Mouse (Mus musculus): ENCODE data around the gene H2-M5.

- no peak for TF ChIP-seq CTCF (IDR thresholded peaks at IDR 0.05; ENCODE audit: control insufficient read depth, insufficient read depth, insufficient read length)
- TF ChIP-seq MAX (IDR thresholded peaks at IDR 0.05), result no peak
- TF ChIP-seq USF1 (IDR thresholded peaks at IDR 0.05; ENCODE audit: low read depth), result no peak
- TF ChIP-seq MYOG (IDR thresholded peaks at IDR 0.05; ENCODE audit: control insufficient read depth, extremely low read depth, insufficient read length), result no peak
- no peak for TF ChIP-seq CEBPB (IDR thresholded peaks at IDR 0.05; ENCODE audit: low read depth)
Measured at GRCm38 (mm10) chr17:37000863-37001262, 11.5 kb upstream of the H2-M5 start, which contains the start of gene Zfp57.
